Mouse (Mus musculus) left cerebral cortex, adult 6 months (tissue): ENCODE measurements around the gene Olfr967. TPM values are rescaled to one million over a fixed set of nuclear protein-coding genes. Genes with fewer than 3 reads are reported as not detected.

ENCODE experiments used
- long read RNA-seq, 2 experiments: library from polyadenylated mRNA; unstranded; transcript quantifications; one replicate each; pipeline ENCODE4 v2.0.0; 2019 to 2020
- polyA plus RNA-seq: library from polyadenylated mRNA; unstranded; fragments of <200 nt; fragmentation: Nextera tagmentation; gene quantifications from 2 replicates; pipeline ENCODE4 v1.2.3, GENCODE M21; 2021

The Olfr967 gene
- polyA plus RNA-seq, result not detected in 2 replicates
- long read RNA-seq, experiment 1, result 0 reads
- long read RNA-seq, experiment 2, result 0 reads

GRCm38 (mm10) chr9:39745949-39746348 lies at the start of gene Olfr967:
Gene Olfr967, plus strand, starts transcription at chr9:39746249.

GRCm38 (mm10) chr9:39707017-39707416 lies 39.0 kb upstream of the Olfr967 start, which contains the start of gene Olfr149:
Gene Olfr149, minus strand, starts transcription at chr9:39707117.

GRCm38 (mm10) chr9:39711053-39711452 lies 35.0 kb upstream of the Olfr967 start, which contains the start of gene Olfr965:
Gene Olfr965, plus strand, starts transcription at chr9:39711353.

GRCm38 (mm10) chr9:39730678-39731077 lies 15.4 kb upstream of the Olfr967 start, which contains the start of gene Olfr150:
Gene Olfr150, plus strand, starts transcription at chr9:39730978.

GRCm38 (mm10) chr9:39783153-39783552 lies 37.1 kb downstream of the Olfr967 start, which contains the start of gene Olfr968:
Gene Olfr968, minus strand, starts transcription at chr9:39783253.

GRCm38 (mm10) chr9:39790558-39790957 lies 44.5 kb downstream of the Olfr967 start, which contains the start of gene Olfr969:
Gene Olfr969, plus strand, starts transcription at chr9:39790945.

Other genes with a start within 250 kb of the Olfr967 start
- gene Olfr957, start 230.4 kb upstream of the Olfr967 start, polyA plus RNA-seq, result not detected in 2 replicates
- gene Olfr958, start 192.2 kb upstream of the Olfr967 start, polyA plus RNA-seq, result not detected in 2 replicates
- not detected in 2 replicates for gene Olfr959, start 170.7 kb upstream of the Olfr967 start, polyA plus RNA-seq
- gene AW551984, start 141.8 kb upstream of the Olfr967 start, polyA plus RNA-seq, result 1.6 and 3.6 TPM in 2 replicates
- gene Olfr148, start 135.6 kb upstream of the Olfr967 start, polyA plus RNA-seq, result not detected in 2 replicates
- not detected in 2 replicates for gene Olfr960, start 124.9 kb upstream of the Olfr967 start, polyA plus RNA-seq
- not detected in 2 replicates for gene Olfr961, start 101.2 kb upstream of the Olfr967 start, polyA plus RNA-seq
- not detected in 2 replicates for gene Olfr963, start 79.0 kb upstream of the Olfr967 start, polyA plus RNA-seq
- gene Olfr149, start 39.1 kb upstream of the Olfr967 start, polyA plus RNA-seq, result not detected in 2 replicates
- not detected in 2 replicates for gene Olfr965, start 34.9 kb upstream of the Olfr967 start, polyA plus RNA-seq
- gene Olfr150, start 15.3 kb upstream of the Olfr967 start, polyA plus RNA-seq, result not detected in 2 replicates
- gene Olfr968, start 37.0 kb downstream of the Olfr967 start, polyA plus RNA-seq, result not detected in 2 replicates
- gene Olfr969, start 44.7 kb downstream of the Olfr967 start, polyA plus RNA-seq, result not detected in 2 replicates
- gene Olfr970, start 62.6 kb downstream of the Olfr967 start, polyA plus RNA-seq, result not detected in 2 replicates
- gene Olfr971, start 90.6 kb downstream of the Olfr967 start, polyA plus RNA-seq, result not detected in 2 replicates
- not detected in 2 replicates for gene Olfr972, start 120.2 kb downstream of the Olfr967 start, polyA plus RNA-seq
- not detected in 2 replicates for gene Olfr229, start 161.1 kb downstream of the Olfr967 start, polyA plus RNA-seq
- gene Olfr974, start 191.3 kb downstream of the Olfr967 start, polyA plus RNA-seq, result not detected in 2 replicates
- not detected in 2 replicates for gene Olfr975, start 205.8 kb downstream of the Olfr967 start, polyA plus RNA-seq
- not detected in 2 replicates for gene Olfr976, start 214.9 kb downstream of the Olfr967 start, polyA plus RNA-seq
- gene Olfr978, start 245.9 kb downstream of the Olfr967 start, polyA plus RNA-seq, result not detected in 2 replicates